24 mouse cellular contexts compared by ENCODE assay signal in genomic region chr7:90144275-90144674, GRCm38 (mm10). TPM values are rescaled to one million over a fixed set of nuclear protein-coding genes. Genes with fewer than 3 reads are reported as not detected.
DNase-seq lines count a peak whose midpoint lies in the region; ATAC-seq and TF ChIP-seq lines count a peak whose summit lies in the region.
"Had no signal": no experiment of that assay in that cellular context is flagged by ENCODE, and none has a peak within 500 bp of the region (broad histone marks: within the 10 kb centered on the region; RNA-seq: fewer than 3 reads in every experiment).

No protein-coding gene starts in this region.

- no peaks in the 10 kb centered on the region for H3K9me3 ChIP-seq in kidney, embryonic 16.5 days (ENCODE audit: low read length)
- H3K9me3 ChIP-seq in liver, embryonic 12.5 days (replicated peaks) = no peaks in the 10 kb centered on the region
- H3K9me3 ChIP-seq: embryonic facial prominence, embryonic 12.5 days; forebrain, embryonic 15.5 days; heart, embryonic 10.5 days; hindbrain, embryonic 15.5 days; intestine, embryonic 15.5 days; stomach, embryonic 15.5 days had no signal

- H3K9ac ChIP-seq in heart, adult 2 months (ENCODE audit: low read depth, low read length) = no peak overlapping the region
- no peak overlapping the region for H3K9ac ChIP-seq in kidney, embryonic 16.5 days (replicated peaks; ENCODE audit: low read length)
- H3K9ac ChIP-seq in liver, embryonic 12.5 days = peak overlapping the region; percentile 75
- H3K9ac ChIP-seq: embryonic facial prominence, embryonic 12.5 days; forebrain, embryonic 15.5 days; hindbrain, embryonic 15.5 days; intestine, embryonic 15.5 days; stomach, embryonic 15.5 days had no signal

- no peaks in the 10 kb centered on the region for H3K27me3 ChIP-seq in heart, adult 2 months (ENCODE audit: control insufficient read depth, insufficient read depth, low read length)
- no peaks in the 10 kb centered on the region for H3K27me3 ChIP-seq in kidney, embryonic 16.5 days (ENCODE audit: insufficient read depth, low read length)
- no peaks in the 10 kb centered on the region for H3K27me3 ChIP-seq in liver, embryonic 12.5 days (replicated peaks)
- H3K27me3 ChIP-seq in splenic B cell, adult 2 months (ENCODE audit: control insufficient read depth, insufficient read depth, low read length, poor library complexity, severe bottlenecking) = no peaks in the 10 kb centered on the region
- H3K27me3 ChIP-seq: embryonic facial prominence, embryonic 12.5 days; forebrain, embryonic 15.5 days; hindbrain, embryonic 15.5 days; intestine, embryonic 15.5 days; stomach, embryonic 15.5 days had no signal

- H3K36me3 ChIP-seq in heart, adult 2 months (ENCODE audit: control insufficient read depth, insufficient read depth, low read length) = peaks cover 69% of the 10 kb centered on the region
- H3K36me3 ChIP-seq in kidney, embryonic 16.5 days (ENCODE audit: insufficient read depth, low read length) = no peaks in the 10 kb centered on the region; the same call in 1 of the 2 replicates
- H3K36me3 ChIP-seq in liver, embryonic 12.5 days = peaks cover 4% of the 10 kb centered on the region
- H3K36me3 ChIP-seq in splenic B cell, adult 2 months (ENCODE audit: control insufficient read depth, insufficient read depth, low read length, poor library complexity, severe bottlenecking) = no peaks in the 10 kb centered on the region
- H3K36me3 ChIP-seq: embryonic facial prominence, embryonic 12.5 days; forebrain, embryonic 15.5 days; heart, embryonic 10.5 days; hindbrain, embryonic 15.5 days; intestine, embryonic 15.5 days; stomach, embryonic 15.5 days had no signal

- no peak for DNase-seq in heart, adult 2 months
- DNase-seq in heart, postnatal 25 days (ENCODE audit: low spot score) = no peak
- no peak for DNase-seq in kidney, postnatal 14 days
- DNase-seq in splenic B cell, adult 2 months (ENCODE audit: low read depth, low spot score) = peak; percentile 43
- DNase-seq in T-cell, adult 2 months (ENCODE audit: low spot score) = no peak
- DNase-seq: adrenal gland, adult 8-10 months; cerebellum, postnatal 10 days; gastrocnemius, postnatal 36 days; heart, postnatal 4 days; right cerebral cortex, adult 18-20 months; spleen, adult 18-20 months; thymus, adult 18-20 months; thymus, postnatal 4 days had no signal

- 79% methylated on average over 2 of the region's 2 CpGs for WGBS in heart, adult 2 months
- 45% methylated on average over 2 of the region's 2 CpGs for WGBS in kidney, embryonic 16.5 days
- WGBS in liver, embryonic 12.5 days (ENCODE audit: insufficient replicate concordance) = 64% methylated on average over 2 of the region's 2 CpGs

- H3K79me2 ChIP-seq in heart, adult 2 months (replicated peaks; ENCODE audit: control insufficient read depth, insufficient read depth, low read length) = peaks cover 2% of the 10 kb centered on the region

- no peak overlapping the region for H3K4me2 ChIP-seq in kidney, embryonic 16.5 days (replicated peaks; ENCODE audit: low read depth, low read length)
- H3K4me2 ChIP-seq in liver, embryonic 12.5 days = peak overlapping the region; percentile 66
- H3K4me2 ChIP-seq: embryonic facial prominence, embryonic 12.5 days; forebrain, embryonic 15.5 days; hindbrain, embryonic 15.5 days; intestine, embryonic 15.5 days; midbrain, embryonic 11.5 days; stomach, embryonic 15.5 days had no signal

- no peak overlapping the region for H3K4me3 ChIP-seq in heart, adult 2 months
- H3K4me3 ChIP-seq in kidney, embryonic 16.5 days (ENCODE audit: low read length) = no peak overlapping the region
- H3K4me3 ChIP-seq in liver, embryonic 12.5 days = peak overlapping the region; percentile 33
- H3K4me3 ChIP-seq: embryonic facial prominence, embryonic 12.5 days; forebrain, embryonic 15.5 days; heart, embryonic 10.5 days; hindbrain, embryonic 15.5 days; intestine, embryonic 15.5 days; stomach, embryonic 15.5 days had no signal

- H3K27ac ChIP-seq in heart, adult 2 months = peak overlapping the region; percentile 78; the same call in 1 of the 2 replicates
- H3K27ac ChIP-seq in kidney, embryonic 16.5 days (ENCODE audit: low read length) = no peak overlapping the region
- peak overlapping the region; percentile 90 for H3K27ac ChIP-seq in liver, embryonic 12.5 days
- H3K27ac ChIP-seq: embryonic facial prominence, embryonic 12.5 days; forebrain, embryonic 15.5 days; heart, embryonic 10.5 days; hindbrain, embryonic 15.5 days; intestine, embryonic 15.5 days; stomach, embryonic 15.5 days had no signal

- TF ChIP-seq EP300 in heart, adult 2 months (IDR thresholded peaks at IDR 0.05; ENCODE audit: insufficient read depth, low read depth, low read length) = no peak

- intact Hi-C loops in heart, adult 2 months (cut with DNase I) = no loop called here
- intact Hi-C loops in heart, postnatal 25 days (cut with DNase I) = no loop called here

- peak; percentile 82; the same call in 1 of the 2 replicates for ATAC-seq in kidney, embryonic 16.5 days (ENCODE audit: low FRiP score, low TSS enrichment)
- ATAC-seq in liver, embryonic 12.5 days = no peak
- no peak for ATAC-seq in CD4-positive, CD25-positive, alpha-beta regulatory T cell, adult 4 months
- ATAC-seq: forebrain, embryonic 15.5 days; intestine, embryonic 15.5 days; lung, postnatal 0 days had no signal

- no peak for TF ChIP-seq POLR2A in heart, adult 2 months (IDR thresholded peaks at IDR 0.05; ENCODE audit: insufficient read depth, low read depth, low read length)

- peaks cover 36% of the 10 kb centered on the region for H3K4me1 ChIP-seq in heart, adult 2 months (ENCODE audit: control insufficient read depth, insufficient read depth, low read length)
- peaks cover 61% of the 10 kb centered on the region for H3K4me1 ChIP-seq in kidney, embryonic 16.5 days (ENCODE audit: insufficient read depth, low read length)
- peaks cover 85% of the 10 kb centered on the region for H3K4me1 ChIP-seq in liver, embryonic 12.5 days

- no peak for TF ChIP-seq CTCF in heart, adult 2 months (IDR thresholded peaks at IDR 0.05)

RNA-seq across cellular contexts. Expression of gene Picalm, which starts 14.3 kb away (rescaled TPM):
- 100 to 1,000 TPM in 1 of 2 experiments, 10 to 100 TPM in 1; 99.4 to 128 TPM for total RNA-seq in heart, adult 2 months (2021)
- polyA plus RNA-seq in heart, adult 2 months (2012; rRNA removed) = 60.1 and 107 TPM in 2 replicates
- 100 to 1,000 TPM; 116 to 126 TPM for total RNA-seq in heart, postnatal 25 days (2021)
- 34.7 and 39.9 TPM in 2 replicates for polyA plus RNA-seq in kidney, embryonic 16.5 days (2015; fragmentation: Nextera tagmentation; extraction: Ambion mirVana)
- 71.1 and 73.2 TPM in 2 replicates for polyA plus RNA-seq in liver, embryonic 12.5 days (2016; fragmentation: Nextera tagmentation; extraction: Ambion mirVana)
- polyA plus RNA-seq in CD4-positive, CD25-positive, alpha-beta regulatory T cell, adult 4 months (2017; shearing (Covaris generic)) = 10 to 100 TPM; 49.0 to 71.7 TPM
